Mouse (Mus musculus) telencephalon, adult 2 months (tissue): ENCODE measurements around the gene Gm17324.

Experiments used
- DNase-seq: peaks from one replicate; pipeline ENCODE4 v3.0.0-alpha.2; 2011; ENCODE audit warnings: low read depth, low spot score

Gm17324 gene

DNA sequence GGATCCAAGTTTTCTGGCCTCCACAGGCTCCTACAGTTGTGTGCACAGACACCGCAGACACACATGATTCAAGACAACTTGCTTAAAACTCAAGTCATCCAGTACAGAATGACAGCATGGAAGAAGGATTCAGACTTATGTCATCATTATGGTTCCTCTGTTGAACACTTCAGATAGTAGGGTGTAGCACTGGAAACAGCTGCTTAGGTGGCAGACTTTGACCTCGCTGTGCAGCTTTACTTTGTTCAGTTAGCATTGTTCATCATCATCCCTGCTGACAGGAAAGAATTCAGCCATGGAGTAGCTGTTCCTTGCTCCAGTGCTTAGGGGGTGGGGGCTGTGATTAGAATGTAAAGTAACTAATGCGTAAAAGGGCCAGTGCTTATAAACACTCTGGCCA lies 17.1 kb upstream of the Gm17324 start:
- no peak for DNase-seq

DNA sequence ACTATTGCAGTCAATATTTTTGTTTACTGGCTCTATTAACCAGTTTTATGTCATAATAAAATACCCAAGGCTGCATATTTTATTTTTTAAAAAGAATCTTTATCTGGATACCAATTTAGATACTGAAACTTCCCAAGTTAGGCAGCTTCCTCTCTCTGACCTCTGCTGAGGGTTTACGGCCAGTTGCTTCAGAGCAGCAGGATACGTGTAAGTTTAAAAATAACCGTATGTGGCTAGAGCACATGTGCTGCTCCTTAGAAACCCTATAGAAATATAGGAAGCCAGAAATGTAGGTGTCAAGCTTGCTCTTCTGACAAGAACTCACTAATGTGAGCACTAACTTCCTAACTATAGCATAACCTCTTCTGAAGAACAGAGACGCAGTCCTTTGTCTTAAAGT lies 14.8 kb upstream of the Gm17324 start:
- no peak for DNase-seq

DNA sequence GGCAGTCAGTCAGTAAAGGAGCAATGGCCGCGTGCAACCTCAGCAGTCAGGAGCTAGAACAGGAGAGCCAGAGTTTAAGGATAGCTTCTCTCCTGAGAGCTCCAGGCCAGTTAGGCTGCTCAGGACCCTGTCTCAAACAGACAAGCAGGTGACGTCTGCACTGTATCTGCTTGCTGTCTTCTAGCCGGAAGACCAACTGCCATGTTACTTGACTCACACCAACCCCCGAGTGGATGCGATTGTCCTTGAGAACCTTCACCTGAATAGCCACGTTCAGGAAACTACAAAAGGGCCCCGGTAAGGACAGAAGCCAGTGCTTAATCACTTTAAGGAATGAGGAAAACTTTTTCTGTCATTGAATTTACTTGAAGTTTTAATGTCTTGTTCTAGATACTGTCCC lies 8.4 kb upstream of the Gm17324 start:
- DNase-seq = no peak

DNA sequence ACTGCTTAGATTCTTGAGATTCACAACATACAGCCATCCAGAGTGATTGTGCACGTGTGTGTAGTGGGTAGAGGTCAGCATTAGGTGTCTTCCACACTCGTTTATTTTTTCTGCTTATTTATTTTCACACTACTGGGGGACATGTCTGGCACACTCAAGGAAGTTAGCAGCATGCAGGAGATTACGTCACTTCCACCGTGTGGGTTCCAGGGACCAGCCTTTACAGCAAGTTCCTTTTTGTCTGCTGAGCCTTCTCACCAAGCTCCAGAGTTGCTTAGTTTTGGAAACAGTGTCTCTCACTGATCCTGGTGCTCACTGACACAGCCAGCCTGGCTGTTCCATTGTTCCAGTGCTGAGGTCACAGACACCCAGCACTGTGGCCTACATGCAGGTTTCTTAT lies 2.8 kb upstream of the Gm17324 start:
- DNase-seq = no peak

DNA sequence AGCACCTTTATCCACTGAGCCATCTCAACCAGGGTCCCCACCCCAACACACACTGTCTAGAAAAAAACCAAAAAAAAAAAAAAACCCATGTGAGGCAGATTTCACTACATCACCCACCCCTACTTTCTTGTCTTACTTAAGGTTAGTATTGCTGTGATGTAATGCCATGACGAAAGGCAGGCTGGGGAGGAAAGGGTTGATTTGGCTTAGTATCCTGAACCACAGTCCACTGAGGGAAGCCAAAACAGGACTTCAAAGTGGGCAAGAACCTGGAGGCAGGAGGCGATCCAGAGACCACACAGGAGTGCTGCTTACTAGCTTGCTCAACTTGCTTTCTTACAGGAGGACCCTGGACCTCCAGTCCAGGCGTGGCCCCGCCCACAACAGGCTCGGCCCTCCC lies 1.8 kb upstream of the Gm17324 start:
- DNase-seq = no peak

DNA sequence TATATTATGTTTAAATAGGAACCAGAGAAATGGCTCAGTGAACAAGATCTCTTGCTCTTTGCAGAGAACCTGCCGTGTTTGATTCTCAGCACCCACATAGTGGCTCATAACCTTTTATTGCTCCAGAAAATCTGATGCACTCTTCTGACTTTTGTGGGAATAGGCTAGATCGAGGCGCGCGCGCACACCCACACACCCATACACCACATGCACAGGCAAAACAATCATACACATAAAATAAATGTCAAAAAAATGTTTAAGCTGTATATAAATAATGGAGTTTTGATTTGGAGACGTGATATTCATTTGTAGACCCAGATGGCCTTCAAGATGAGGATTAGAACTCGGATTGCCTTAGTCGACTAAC lies 997 bp downstream of the Gm17324 start:
- no peak for DNase-seq

DNA sequence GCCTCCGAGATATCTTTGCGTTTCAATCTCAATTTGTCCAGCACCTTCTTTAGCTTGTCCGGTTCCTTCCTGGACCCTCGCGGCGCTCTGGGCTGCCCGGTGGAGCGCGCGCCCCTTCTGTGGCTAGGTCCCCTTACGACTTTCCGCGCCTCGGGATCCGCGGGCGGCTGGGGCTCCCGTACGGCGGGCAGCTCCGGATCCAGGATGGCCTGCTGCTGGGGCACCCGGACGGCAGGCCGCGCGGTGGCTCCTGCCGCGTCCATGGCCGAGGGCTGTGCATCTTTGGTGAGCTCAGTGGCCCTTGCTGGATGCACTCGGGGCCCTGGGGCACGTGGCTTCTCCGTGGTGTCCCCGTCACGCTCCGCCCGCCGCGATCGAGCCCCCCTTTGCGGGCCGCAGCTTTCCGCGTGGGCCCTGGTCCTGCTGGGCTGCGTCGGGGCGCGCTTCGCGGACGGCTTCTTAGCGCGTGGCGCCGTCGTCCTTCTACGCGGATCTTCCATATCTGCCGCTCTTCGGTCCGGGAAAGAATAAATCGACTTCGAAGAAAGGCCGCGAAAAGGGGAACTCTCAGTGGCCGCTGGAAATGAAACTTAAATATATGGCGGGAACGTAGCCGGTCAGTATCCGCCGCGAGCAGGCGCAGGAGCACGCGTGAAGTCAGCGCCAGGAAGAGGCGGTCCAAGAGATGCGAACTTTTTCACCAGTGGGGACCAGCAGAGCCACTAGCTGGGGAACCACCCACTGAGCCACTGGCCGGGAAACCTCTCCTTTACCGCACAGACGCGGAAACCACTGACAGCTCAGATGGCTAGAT lies 5.8 kb downstream of the Gm17324 start, which contains the start of gene Cgas:
TSS of gene Cgas (minus strand) at position 659 of the 814 bp plus-strand sequence.
- no peak for DNase-seq

DNA sequence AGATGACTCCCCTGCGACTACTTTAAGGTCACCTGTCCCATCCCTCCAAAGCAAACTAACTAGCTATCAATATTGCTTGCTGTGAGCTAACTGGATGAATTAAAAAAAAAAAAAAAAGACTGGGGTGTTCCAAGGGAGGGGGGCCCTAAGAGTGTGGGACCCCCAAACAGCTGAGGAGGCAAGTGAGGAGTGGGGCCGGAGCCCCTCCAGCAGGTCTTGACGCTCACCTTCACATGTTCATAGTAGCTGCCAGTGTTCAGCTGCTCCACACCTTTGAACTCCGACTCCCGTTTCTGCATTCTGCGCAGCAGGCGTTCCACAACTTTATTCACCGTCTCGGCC lies 6.4 kb downstream of the Gm17324 start:
- DNase-seq = no peak

DNA sequence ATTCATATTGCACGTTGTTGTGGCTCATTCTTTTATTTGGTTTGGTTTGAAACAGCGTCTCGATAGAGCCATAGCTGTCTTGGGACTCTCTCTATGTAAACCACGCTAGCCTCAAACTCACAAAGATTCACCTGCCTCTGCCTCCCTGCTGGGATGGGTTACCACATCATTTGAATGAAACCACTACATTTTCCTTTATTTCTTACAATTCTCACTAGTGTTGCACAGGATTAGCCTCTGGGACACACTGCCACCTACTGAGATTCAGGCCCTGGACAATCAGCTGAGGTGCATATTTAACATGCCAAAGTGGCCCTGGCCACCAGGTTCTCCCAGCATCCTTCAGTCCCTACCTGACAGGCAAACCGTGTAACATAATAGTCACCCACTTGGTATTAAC lies 9.2 kb downstream of the Gm17324 start:
- no peak for DNase-seq

DNA sequence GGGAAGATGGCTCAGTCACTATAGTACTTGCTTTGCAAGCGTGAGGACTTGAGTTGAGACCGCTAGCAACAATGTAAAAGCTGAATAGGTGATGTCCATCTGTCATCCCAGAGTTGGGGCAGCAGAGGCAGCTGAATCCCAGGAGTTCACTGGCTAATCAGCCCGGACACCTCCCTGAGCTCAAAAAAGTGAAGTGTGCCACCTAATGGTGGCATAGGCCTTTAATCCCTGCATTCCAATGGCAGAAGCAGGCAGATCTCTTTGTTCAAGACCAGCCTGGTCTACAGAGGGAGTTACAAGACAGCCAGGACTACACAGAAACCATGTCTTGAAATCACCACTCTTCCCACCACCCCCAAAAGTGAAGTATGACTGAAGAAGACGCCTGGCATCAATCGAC lies 16.1 kb downstream of the Gm17324 start:
- DNase-seq = no peak

DNA sequence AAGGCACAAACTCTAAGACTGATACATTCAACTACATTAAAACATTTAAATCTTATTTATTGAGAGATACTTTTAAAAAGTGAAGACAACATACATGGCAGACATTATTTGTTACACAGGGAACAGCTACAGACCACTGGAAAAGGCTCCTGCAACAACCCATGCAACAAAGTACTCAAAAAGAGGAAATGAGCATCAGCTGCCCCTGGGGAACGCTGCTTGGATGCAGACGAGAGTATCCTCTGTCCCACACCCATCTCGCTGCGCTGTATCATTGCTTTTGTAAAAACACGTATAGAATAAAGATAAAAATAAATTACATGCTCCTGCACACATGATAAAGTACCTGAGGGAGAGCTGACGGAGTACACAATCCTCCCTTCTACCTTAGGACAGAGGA lies 18.1 kb downstream of the Gm17324 start:
- DNase-seq = no peak

DNA sequence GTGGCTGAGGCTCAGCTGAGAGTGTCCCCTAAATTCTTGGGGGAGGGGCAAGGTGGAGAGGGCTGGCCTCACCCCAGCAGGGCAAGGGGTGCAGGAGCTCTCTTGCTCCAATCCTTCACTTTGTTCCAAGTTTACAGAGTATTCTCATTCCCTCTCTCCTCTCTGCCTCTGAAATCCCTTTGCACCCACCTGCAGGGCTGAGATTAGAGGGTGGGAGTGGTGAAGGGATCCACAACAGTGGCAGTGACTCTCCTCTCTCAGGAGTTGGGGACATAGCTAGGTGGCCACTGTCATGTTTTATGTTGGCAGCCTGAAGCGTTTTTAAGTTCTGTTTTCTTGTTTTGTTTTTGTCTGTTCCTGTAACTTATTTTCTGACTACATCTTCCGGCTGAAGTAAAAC lies 19.0 kb downstream of the Gm17324 start:
- DNase-seq = no peak

DNA sequence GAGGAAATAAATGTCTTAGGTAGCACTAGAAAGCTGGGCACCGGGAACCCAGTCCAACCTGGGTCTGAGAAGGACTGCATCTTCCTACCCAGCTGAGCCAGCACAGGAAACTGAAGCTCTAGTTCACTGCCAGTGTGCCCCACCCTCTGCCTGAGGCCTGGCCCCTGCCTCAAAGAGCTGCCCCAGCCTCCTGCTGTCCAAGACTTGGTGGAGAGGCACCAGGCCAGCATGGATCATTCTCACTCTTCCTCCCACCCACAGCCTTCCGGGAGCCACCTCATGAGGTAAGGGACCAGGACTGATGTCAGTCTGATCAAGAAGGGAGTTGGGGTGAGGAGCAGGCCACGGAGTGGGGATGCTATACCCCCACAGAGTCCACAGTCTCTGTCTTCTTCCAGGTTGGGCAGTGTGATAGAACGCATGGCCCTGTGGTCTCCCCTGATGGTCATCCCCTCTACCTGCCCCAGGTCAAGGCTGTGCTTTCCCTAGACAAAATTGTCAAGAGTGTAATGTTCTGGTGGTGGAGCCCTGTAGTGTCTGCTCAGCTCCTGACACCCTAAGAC lies 19.6 kb downstream of the Gm17324 start:
- DNase-seq = no peak

DNA sequence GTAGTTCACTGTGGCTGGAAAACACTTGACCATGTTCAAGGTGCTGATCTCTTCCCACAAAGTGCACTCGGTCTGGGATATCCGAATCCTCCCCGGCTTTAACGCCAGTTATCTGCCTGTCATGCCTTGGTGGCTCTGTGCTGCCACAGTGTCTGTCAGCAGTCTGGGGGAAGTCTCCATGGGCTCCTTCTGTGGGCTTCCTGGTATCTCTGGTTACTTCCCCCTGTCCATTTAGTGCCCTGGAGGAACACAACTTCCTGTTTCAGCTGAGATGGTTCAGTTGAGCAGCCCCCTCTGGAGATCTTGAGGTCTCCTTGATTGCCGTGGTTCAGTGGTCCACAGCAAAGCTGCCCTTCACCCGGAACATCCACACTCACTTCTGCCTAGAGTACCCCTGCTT lies 20.4 kb downstream of the Gm17324 start:
- DNase-seq = no peak

DNA sequence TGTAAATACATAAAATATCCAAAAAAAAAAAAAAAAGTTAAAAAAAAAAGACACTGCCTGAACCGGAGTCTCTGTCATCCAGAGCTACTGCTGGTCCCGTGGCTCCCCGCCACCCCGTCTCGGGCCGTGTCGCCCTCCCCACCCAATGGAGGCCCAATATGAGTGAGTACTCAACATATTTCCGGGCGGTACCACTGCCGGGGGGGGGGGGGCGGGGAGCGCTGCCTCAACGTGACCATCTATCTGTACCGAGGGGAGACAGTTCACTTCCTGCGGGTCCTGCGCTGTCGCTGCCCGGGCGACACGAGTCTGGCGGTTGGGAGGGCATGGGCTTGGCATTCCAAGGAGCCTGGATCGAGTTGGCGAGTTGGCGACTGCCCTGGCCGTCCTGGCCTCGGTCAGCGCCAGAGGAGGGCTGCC lies 21.2 kb downstream of the Gm17324 start:
- DNase-seq = no peak

DNA sequence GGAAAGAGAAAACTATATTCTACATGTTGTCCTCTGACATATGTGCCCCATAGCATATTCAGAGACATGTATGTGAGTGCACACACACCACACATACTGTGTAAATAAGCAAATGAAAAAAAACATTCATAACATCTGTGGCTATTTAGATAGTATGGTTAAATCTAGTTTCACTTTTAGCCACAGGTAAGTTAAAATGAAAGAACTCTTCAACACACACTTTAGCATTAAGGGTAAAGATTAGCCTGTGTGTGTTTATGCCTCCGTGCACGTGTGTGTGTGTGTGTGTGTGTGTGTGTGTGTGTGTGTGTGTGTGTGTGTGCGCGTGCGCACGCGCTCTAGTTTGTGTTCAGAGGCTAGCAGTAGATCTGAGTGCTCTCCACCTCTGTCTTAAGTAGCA lies 47.0 kb downstream of the Gm17324 start:
- DNase-seq = no peak

DNA sequence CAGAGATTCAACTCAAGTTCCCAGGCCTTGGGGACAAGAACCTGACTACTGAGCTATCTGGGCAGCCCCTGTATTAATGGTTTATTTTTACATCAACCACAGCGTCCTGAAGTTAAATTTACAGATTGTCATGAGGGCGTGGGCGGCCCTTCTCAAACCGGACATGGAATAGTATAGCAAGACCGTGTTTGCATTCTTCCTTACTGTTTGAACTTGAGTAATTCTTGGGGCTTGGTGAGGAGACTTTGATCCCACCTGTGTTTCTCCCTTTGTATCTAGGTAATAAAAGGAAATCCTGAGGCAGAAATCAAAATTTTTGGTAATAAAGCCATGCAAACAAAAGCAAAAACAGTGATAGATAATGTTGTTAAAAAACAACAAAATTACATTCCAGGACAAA lies 48.0 kb downstream of the Gm17324 start:
- no peak for DNase-seq
